Mouse (Mus musculus) heart, adult 9 months (tissue): ENCODE data around the gene Nit2.

Experiments
- DNase-seq, 2 experiments: peaks; one replicate each; pipeline ENCODE4 v3.0.0; 2022; ENCODE audit warnings: low spot score in 2 of 2

Nit2 gene

DNA sequence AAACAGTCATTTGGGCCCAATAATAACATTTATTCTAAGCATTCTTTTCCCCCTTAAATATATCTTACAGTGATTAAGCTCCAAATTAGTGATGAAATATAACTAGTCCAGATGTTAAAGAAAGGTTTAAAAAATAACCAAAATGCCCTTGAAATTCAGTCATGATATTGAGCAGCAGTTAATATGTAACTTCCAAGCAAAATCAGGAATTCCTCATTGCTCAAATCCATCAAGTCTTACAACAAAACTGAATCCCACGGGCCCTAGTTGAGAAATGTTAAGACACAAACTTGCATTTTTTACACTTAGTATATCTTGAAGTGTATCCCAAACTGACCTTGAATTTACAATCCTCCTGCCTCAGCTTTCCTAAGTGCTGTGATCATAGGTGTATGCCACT is 3.4 kb downstream of the Nit2 start:
- DNase-seq = no peak

DNA sequence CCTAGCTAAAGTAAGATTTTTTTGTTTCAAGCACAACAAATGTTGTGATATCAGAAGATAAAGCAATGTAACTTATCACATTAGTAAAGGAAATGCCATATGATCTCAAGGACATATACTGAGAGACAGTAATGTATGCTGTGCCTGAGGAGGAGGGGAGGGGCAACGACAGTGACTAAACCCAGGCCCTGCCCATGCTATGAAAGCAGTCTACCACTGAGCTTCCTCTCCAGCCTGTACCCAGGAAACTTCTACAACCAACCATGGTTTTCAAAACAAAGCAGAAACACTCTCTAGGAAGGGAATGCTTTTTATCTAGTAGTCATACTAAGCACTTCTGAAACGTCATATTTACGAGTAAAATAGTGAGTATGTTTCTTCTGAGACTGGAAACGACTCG is 4.3 kb downstream of the Nit2 start:
- no peak for DNase-seq

DNA sequence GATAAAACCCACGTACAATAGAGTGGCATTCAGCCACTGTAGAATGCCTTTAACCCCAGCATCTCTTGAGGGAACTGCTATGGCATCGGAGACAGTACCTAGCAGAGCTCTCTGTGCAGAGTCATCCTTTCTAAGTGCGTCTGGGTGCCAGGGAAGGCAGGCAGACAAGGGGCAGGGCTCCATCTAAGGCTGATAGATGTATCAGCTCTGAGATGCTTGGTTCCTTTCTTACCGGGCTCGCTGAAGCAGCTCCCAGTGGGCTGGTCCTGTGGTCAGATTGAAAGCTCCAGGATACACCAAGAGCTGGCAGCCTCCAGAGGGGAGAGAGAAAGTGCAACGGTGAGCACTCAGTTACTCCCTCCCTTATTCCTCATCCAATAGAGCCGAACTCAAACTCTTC is 7.3 kb downstream of the Nit2 start:
- DNase-seq = no peak

DNA sequence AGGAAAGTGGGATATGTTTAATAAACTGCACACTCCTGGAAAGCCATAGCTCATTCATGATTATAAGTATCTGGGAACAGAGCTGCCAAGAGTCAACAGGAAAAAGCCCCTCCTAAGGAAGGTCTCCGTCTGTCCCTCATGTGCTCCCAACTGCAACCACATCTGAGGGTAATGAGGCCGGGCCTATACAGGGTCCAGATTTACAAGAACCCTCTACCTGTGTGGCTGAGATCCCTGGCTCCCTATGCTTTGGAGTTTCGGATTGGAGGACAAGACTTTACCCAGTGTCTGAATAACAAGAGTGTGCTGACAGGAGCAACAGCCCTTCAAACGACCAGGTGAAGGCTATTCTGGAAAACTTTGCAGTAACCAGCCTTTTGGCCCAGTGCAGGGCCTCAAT is 9.4 kb downstream of the Nit2 start:
- no peak for DNase-seq

DNA sequence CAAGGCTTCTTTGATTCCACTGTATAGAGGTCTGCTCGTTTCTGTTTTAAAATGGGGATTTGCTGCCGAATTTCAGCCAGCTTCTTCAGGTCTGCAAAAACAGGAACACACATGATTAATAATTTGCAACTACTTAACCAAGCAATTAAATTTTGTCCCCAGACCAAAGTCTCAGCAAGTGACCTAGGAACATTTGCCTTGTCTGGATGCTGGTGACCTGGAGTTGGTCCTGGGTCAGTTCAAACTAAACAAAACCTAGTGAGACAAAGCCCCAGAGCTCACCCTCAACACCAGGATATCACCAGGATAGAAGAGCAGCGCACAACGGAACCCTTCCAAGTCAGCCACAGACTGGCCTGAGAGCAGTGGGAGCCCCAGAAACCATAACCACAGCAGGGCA is 10.1 kb downstream of the Nit2 start:
- no peak for DNase-seq

DNA sequence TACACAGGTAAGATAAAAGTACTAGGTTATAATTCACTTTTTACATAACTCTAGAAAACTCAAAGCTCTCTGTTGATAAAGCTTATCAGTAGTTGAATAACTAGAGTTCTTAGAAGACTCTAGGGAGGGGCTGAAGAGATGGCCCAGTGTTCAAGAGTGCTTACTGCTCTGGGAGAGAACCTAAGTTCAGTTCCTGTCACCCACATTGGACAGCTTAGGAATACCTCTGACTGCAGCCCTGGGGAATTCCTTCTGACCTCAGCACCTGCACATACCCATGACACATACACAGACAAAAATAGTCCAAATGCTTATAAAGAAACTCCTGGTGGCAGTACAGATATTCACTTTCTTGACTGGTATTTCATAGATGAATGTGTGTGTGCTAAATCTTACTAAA is 11.2 kb downstream of the Nit2 start:
- no peak for DNase-seq

DNA sequence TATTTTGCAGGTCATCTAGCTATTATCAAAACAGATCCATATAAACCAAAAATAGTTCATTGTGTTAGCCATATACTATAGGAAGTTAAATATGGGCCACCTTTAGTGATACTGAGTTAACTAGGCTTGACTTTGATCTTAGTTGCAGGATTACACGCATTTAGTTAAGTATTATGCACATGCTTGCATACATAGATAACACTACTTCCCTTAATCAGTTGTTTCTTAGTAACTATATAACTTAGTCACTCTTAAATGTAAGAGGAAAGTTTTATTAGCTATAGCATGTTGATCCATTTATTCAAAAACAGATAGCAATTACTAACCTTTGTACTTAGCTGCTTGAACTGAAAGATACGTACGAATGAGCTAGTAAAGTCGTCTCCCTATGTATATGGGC is 15.7 kb downstream of the Nit2 start:
- no peak for DNase-seq

DNA sequence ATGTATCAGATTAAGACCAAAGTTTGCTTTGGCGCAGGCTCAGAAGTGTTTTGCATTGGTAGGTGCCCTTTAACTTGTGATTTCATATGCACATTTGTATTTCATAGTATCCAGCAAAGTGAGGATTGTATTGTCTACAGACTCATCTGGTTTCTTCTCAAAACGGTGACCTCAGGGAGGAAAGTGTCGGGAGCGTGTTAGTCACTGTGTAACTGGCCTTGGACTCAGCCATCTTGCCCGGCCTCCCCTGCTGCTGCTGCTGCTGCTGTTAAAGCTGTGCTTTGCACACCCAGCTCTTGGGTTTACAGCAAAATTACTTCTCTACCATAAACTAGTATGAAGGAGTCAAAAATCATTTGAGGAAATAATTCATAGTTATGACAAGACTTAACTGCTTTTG is 22.4 kb downstream of the Nit2 start:
- no peak for DNase-seq

DNA sequence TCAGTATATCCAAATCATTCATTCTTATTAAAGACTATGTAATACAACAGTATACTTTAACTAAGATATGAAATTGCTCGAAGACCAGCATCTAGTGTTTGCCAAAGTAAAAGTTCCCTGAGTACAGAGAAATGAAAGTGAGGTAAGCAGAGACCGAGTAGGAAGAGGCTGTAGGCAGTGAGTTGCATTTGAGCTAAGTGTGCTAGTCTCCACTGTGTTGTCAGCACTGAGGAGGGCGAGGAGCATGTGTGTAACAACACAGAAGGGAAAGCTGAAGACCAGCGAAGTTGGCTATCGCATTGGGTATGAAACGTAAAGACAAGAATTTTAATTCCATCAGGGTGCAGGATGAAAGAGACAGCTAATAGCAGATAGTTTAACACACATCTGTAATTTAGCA is 33.5 kb downstream of the Nit2 start:
- no peak for DNase-seq

DNA sequence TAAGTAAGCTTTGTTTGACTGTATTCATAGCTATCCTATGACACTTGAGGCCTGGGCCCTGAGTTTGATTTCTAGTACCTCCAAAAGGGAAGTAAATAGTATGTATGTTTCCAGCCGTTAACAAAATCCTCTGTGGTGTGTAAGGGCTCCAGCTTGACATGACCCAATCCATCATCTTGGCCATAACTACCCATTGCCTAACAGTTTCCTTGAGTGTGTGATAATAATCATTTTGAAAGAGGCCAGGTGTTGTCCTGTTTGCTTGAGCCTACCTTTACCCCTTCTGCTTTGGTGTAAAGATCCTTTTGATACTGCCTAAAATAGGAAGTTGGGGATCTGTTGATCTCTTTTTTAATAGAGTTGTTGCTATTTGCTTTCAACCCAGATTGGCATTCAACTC is 34.8 kb downstream of the Nit2 start:
- no peak for DNase-seq

DNA sequence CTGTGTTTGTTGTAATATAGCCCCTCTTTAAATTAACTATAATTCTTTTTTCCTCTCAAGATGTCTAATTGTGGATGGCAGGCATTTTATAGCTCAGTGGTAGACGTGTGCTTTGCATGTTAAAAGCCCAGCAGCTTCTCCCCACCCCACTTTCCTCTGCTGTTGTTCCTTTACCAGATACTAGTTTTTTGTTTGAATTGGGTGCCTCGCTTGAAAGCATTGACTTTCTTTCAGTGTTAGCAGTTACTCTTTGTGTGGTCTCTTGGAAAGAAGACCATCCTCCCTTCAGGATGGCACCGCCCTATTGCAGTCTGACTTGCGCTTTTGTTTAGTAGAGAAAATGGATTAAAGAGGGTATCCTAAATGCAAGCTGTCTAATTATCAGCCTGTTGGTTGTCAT is 35.6 kb downstream of the Nit2 start:
- no peak for DNase-seq

DNA sequence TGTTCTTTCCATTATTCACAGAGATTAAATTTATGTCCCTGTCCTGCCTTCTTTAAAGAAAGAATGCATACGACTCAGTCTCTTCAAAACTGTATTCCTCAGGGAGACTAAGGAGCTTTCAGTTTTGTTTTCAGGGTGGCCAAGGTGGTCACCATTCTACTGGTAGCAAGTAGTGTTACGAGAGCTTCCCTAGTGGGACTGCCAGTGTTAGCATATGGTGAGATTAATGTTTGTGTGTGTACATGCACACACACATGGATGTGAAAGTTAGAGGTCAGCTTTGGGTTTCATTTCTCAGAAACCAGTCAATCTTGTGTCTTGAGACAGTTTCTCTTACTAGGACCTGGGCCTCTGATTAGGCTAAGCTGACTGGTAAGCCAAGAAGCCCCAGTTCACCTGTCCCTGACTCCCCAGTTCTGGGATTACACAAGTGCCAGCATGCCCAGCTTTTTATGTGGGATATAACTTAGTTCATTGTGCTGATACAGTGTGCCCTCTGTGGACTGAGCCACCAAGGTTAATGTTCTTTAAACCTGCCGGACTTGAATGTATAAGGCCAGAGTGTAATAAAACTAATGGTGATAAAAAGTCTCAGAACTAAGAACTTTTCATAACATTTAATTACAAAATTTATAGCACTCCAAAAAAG is 36.3 kb downstream of the Nit2 start:
- no peak for DNase-seq

DNA sequence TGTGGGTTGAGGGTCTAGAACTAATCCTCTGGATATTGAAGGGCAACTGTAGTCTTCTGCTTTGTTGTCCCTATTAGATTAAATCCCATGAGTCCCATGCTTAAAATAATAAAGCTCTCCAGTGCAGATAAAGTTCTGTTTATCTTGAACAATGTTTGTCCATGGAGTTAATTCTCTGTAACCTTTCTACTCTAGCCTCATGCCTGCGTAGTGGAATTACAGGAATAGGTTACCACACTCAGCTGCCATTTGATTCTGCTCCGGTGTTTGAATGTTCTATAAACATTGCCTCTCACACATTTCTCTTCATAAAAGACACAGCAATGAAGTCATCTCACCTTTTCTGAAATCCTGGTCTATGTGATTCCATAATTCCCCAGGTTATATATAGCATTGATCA is 39.3 kb downstream of the Nit2 start:
- no peak for DNase-seq

DNA sequence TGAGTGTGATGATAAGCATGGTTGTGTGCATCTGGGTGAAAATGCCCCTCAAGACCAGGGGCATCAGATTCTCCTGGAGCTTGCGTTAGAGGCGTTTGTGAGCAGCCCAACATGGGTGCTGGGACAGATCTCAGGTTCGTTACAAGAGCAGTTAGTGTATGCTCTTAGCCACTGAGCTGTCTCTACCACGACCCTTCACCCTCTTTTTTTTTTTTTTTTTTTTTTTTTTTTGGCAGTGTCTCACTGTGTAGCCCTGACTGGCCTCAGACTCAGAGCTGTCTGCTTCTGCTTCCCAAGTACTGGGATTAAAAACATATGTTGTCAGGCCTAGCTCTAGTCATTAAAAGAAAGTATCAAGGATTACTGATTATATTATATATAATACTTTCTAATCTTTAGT is 40.9 kb downstream of the Nit2 start:
- DNase-seq = no peak

DNA sequence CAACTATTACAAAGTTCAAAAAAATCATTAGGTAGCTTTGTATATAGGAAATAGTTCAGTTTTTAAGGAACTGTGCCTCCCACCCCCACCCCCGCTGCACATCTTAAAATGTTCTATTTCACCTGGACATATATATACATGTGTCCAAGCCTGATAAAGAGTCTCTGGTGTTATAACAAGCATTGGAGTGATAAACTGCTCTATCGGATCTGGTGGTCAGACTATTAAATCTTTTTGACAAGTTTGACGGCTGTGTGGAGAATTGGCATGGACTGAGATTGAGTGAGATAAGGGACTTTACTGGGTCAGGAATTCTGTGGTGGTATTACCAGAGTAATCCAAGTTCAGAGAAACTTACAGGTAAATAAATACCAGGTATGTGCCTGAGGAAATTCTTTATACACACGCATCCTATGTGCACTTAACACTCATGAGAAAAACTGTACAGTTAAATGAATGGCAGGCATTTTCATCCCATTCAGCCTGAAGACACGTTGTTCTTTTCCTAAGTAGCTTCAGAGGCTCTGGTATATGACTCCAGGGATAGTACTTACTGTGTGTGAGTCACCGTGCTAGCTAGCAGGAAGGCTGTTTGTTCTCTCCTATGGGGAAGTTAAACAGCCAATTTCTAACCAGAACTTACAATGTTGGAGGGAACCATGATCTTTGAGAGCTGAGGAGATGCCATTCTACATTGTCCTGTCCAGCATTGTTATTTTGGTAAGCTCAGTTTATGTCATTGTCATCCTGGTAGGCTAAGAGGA is 44.3 kb downstream of the Nit2 start:
- no peak for DNase-seq

DNA sequence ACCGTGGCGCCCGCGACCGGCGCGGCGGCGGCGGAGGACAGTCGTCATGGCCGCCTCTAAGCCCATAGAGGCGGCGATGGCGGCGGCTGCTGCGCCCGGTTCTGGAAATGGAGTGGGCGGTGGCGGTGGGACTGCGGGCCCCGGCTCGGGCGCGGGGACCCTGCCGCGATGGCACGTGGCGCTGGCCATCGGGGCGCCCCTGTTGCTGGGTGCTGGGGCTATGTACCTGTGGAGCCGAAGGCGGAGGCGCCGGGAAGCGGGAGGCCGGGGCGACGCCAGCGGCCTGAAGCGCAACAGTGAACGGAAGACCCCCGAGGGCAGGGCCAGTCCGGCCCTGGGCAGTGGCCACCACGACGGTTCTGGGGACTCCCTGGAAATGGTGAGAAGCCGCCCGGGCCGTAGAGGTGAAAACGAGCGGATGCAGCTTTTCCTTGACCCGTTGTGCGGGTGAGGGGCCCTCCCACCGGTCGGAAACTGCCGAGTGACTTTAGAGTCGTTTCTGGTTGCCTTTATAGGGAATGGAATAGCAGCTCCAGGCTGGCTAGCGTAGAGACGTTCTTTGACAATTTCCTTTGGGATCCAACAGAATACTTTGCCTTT is 45.2 kb downstream of the Nit2 start:
- no peak for DNase-seq

DNA sequence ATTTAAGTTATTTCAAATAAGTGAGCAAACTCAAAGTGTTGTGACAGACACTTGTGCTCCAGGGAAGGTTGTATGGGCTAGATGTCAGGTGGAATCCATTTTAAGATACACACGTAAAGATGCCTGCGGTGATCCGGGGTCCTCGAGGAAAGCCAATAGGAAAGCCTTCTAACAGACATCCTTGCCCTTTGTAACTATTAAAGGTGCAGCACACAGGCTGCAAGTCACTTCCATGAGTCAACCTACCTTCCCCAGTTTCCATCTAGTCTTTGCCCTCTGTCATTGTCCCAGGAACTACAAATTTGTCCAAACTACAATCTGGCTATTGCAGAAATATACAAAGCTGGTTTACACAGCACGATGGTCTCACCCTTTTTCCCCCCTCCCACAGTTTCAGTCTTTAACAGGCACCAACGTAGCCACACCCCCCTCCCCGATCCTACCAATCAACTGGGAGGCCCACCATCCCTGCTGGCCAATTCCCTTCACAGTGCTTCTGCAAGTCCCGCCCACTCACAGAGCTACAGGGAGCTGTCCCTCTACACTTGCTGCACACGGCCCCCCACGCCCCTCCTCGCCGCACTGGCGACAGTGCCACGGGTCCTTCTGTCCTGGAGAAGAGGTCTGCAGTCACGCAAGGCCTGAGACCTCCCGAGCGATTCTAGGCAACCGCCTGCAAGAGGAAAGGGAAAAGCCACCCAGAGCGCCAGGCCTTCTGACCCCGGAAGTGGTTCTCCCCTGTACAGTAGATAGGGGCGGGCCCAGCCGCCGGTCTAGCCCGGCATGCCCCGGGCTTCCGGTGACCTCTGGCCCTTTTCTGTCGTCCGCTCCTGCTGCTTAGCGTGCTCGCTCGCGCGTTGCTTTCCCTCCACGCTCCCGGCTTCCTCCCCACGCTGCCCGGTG is 46.0 kb downstream of the Nit2 start, which contains the start of gene Tomm70a:
TSS of gene Tomm70a (plus strand) at position 791 of the 903 bp plus-strand sequence.
- DNase-seq = peak; percentile 94 to 95

DNA sequence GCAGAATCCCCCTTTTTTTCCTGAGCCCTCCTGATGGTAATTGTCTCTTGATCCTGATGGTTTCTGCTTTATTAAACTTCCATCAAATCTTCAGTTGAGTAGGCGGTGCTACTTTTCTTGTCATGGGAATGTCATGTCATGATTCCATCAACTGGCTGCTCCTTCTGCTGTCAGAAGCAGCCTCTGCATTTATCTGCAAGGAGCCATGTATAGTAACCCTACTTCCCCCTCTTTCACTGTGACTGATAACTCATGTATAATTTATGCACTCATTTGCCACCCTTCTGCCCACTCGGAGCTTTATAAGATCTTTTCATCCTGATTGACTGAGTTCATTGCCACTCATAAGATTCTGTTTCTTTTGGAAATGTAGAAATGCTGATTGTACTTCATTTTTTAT is 49.6 kb downstream of the Nit2 start:
- DNase-seq = no peak

DNA sequence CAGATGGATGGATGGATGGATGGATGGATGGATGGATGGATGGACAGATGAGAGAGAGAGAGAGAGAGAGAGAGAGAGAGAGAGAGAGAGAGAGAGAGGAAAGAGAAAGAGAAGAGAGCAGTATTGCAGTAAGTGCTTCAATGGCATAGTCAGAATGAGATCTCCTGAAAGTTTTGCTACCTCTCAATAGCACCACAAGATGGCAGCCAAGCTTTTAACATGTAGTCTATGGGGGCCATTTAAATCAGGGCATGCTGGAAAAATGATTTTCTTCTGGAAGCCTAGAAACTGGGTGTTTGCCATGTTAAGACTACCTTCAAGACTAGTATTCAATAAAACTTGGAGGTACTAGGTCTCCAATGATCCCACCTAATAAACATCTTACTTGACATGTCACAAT is 51.1 kb downstream of the Nit2 start:
- DNase-seq = no peak
